Mouse (Mus musculus) CH12.LX (cell line): ENCODE data around the gene Car11. TPM values are rescaled to one million over a fixed set of nuclear protein-coding genes. Genes with fewer than 3 reads are reported as not detected.

Experiments used
- DNase-seq: peaks from one replicate; pipeline ENCODE4 v3.0.0-alpha.2; 2013; ENCODE audit errors: extremely low read depth
- H3K27ac ChIP-seq: 2 replicates; pipeline ENCODE4 v1.5.1; 2012; ENCODE audit warnings: low read depth, mild to moderate bottlenecking, control low read depth, moderate library complexity; ENCODE audit not compliant: insufficient read depth
- H3K27me3 ChIP-seq: replicated peaks from 2 replicates; pipeline ENCODE3; 2012; ENCODE audit warnings: inconsistent platforms
- H3K36me3 ChIP-seq, 2 experiments: replicated peaks in 1 of 2; 2 replicates each; pipeline versions ENCODE3 to v1.6.1; 2012; ENCODE audit warnings: inconsistent platforms in 1 of 2, low read length in 1 of 2, mild to moderate bottlenecking in 1 of 2, mixed read lengths in 1 of 2, moderate library complexity in 1 of 2; ENCODE audit not compliant: control insufficient read depth in 1 of 2, insufficient read depth in 1 of 2
- H3K4me1 ChIP-seq, 2 experiments: 2 replicates each; pipeline ENCODE4 v1.6.1; 2012; ENCODE audit warnings: inconsistent platforms in 1 of 2, moderate library complexity in 1 of 2; ENCODE audit not compliant: insufficient read depth in 2 of 2, control insufficient read depth in 1 of 2
- H3K4me2 ChIP-seq: 2 replicates; pipeline ENCODE4 v1.6.1; 2012; ENCODE audit warnings: low read depth, mild to moderate bottlenecking, control low read depth; ENCODE audit not compliant: poor library complexity, insufficient read depth, severe bottlenecking
- H3K4me3 ChIP-seq, 3 experiments: fragments of 150-350 bp in 1 of 3; sonication (generic) in 1 of 3; replicated peaks in 1 of 3; 2 replicates each; pipeline versions ENCODE3 to v1.5.1; 2011 to 2012; ENCODE audit warnings: low read depth in 2 of 3, low read length in 2 of 3, mild to moderate bottlenecking in 2 of 3, moderate library complexity in 2 of 3, control low read depth in 1 of 3, improper control_type of control experiment in 1 of 3, inconsistent platforms in 1 of 3, mixed read lengths in 1 of 3; ENCODE audit not compliant: poor library complexity in 1 of 3
- H3K79me2 ChIP-seq: replicated peaks from 2 replicates; pipeline ENCODE4 v1.6.1; 2012; ENCODE audit warnings: mild to moderate bottlenecking, moderate library complexity; ENCODE audit not compliant: control insufficient read depth, poor library complexity, insufficient read depth, severe bottlenecking; ENCODE audit errors: extremely low read depth
- H3K9ac ChIP-seq: 2 replicates; pipeline ENCODE4 v1.6.1; 2012; ENCODE audit warnings: low read depth, mild to moderate bottlenecking, control low read depth, moderate library complexity; ENCODE audit not compliant: insufficient read depth
- H3K9me3 ChIP-seq: replicated peaks from 2 replicates; pipeline ENCODE3; 2012; ENCODE audit warnings: low read length, inconsistent platforms, mixed read lengths
- BHLHE40 ChIP-seq: IDR thresholded peaks from 2 replicates; pipeline ENCODE4 v1.6.1; 2011; ENCODE audit warnings: mild to moderate bottlenecking, low read depth, low read length, improper control_type of control experiment
- CHD2 ChIP-seq: IDR thresholded peaks from 2 replicates; pipeline ENCODE4 v1.6.1; 2011; ENCODE audit warnings: low read length, improper control_type of control experiment
- JUND ChIP-seq: conservative IDR thresholded peaks from 2 replicates; pipeline ENCODE4 v1.6.1; 2011; ENCODE audit warnings: low read depth, low read length, improper control_type of control experiment
- MAZ ChIP-seq: IDR thresholded peaks from 2 replicates; pipeline ENCODE4 v1.6.1; 2012; ENCODE audit warnings: low read depth, mild to moderate bottlenecking, inconsistent platforms, low read length, improper control_type of control experiment, moderate library complexity
- MEF2A ChIP-seq: IDR thresholded peaks from 2 replicates; pipeline ENCODE4 v1.6.1; 2014; ENCODE audit warnings: low read depth, mild to moderate bottlenecking, inconsistent platforms, low read length, improper control_type of control experiment, borderline replicate concordance
- MYC ChIP-seq: IDR thresholded peaks from 2 replicates; pipeline ENCODE4 v1.6.1; 2011; ENCODE audit warnings: low read depth, mild to moderate bottlenecking, improper control_type of control experiment, low read length
- PAX5 ChIP-seq: IDR thresholded peaks from 2 replicates; pipeline ENCODE4 v1.6.1; 2012; ENCODE audit warnings: low read length, inconsistent platforms, mixed read lengths
- POLR2A ChIP-seq: IDR thresholded peaks from 2 replicates; pipeline ENCODE4 v1.6.1; 2011; ENCODE audit warnings: low read depth, mild to moderate bottlenecking, improper control_type of control experiment, low read length
- RCOR1 ChIP-seq: conservative IDR thresholded peaks from 2 replicates; pipeline ENCODE4 v1.6.1; 2012; ENCODE audit warnings: low read depth, mild to moderate bottlenecking, inconsistent platforms, low read length, improper control_type of control experiment
- SIN3A ChIP-seq: IDR thresholded peaks from 2 replicates; pipeline ENCODE4 v1.6.1; 2012; ENCODE audit warnings: low read length, improper control_type of control experiment, inconsistent platforms
- TCF12 ChIP-seq: IDR thresholded peaks from 2 replicates; pipeline ENCODE4 v1.6.1; 2014; ENCODE audit warnings: low read depth, mild to moderate bottlenecking, inconsistent platforms, low read length, improper control_type of control experiment
- USF1 ChIP-seq: IDR thresholded peaks from 2 replicates; pipeline ENCODE4 v1.6.1; 2014; ENCODE audit warnings: low read depth, mild to moderate bottlenecking, inconsistent platforms, low read length, improper control_type of control experiment
- USF2 ChIP-seq: conservative IDR thresholded peaks from 2 replicates; pipeline ENCODE4 v1.6.1; 2011; ENCODE audit warnings: low read depth, low read length, improper control_type of control experiment
- ZC3H11A ChIP-seq: IDR thresholded peaks from 2 replicates; pipeline ENCODE4 v1.6.1; 2012; ENCODE audit warnings: low read depth, mild to moderate bottlenecking, inconsistent platforms, low read length, improper control_type of control experiment
- ZKSCAN1 ChIP-seq: IDR thresholded peaks from 2 replicates; pipeline ENCODE4 v1.6.1; 2012; ENCODE audit warnings: low read depth, inconsistent platforms, low read length, improper control_type of control experiment, borderline replicate concordance
- ZMIZ1 ChIP-seq: IDR thresholded peaks from 2 replicates; pipeline ENCODE4 v1.6.1; 2012; ENCODE audit warnings: low read depth, mild to moderate bottlenecking, inconsistent platforms, low read length, improper control_type of control experiment
- ZNF384 ChIP-seq: IDR thresholded peaks from 2 replicates; pipeline ENCODE4 v1.6.1; 2012; ENCODE audit warnings: low read depth, low read length, improper control_type of control experiment, inconsistent platforms
- dilution Hi-C: fragments of 300-500 bp; cut with MboI; formaldehyde crosslinking; loops from 2 replicates; pipeline ENCODE4 v1.14.3; 2020; ENCODE audit warnings: low sequenced_read_pairs; ENCODE audit not compliant: extremely low pct_unique_long_range_greater_than_20kb, extremely low pct_ligation_motif_present
- in situ Hi-C: fragments of 300-500 bp; cut with MboI; formaldehyde crosslinking; loops from 3 replicates; pipeline ENCODE4 v1.14.3; 2019; ENCODE audit warnings: low sequenced_read_pairs, low pct_ligation_motif_present, low pct_unique_long_range_greater_than_20kb, mixed read lengths
- polyA plus RNA-seq: library from polyadenylated mRNA; unstranded; fragments of >175 nt; gene quantifications from 2 replicates; pipeline ENCODE4 v1.2.1, GENCODE M21; 2012; ENCODE audit warnings: low read depth; ENCODE audit not compliant: insufficient read length
- total RNA-seq, 2 experiments: library from RNA; depleted of rRNA; stranded (reverse); fragments of 300-350 nt in 1 of 2; fragments of >200 nt in 1 of 2; gene quantifications; 2 replicates each; pipeline ENCODE4 v1.2.3; 2012 to 2014

The Car11 gene
- total and polyA plus RNA-seq, 3 experiments, result not detected

DNA sequence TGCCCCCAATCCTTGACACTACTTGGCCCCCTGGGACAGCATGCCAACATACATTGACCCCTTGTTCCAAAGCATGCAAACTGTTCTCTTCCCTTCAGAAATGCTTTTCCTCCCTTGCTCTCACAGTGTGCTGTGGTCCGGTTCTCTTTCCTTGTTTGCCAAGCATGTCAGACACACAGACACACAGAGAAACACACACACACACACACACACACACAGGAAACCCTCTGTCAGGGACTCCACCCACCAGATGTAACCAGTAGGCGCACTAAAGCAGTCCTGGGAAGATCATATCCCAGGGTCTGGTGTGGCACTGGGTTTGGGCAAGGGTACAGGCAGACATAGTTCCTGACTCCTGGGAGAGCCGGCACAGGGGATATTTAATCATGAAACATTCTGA lies 12.8 kb upstream of the Car11 start:
- no peak overlapping the region for H3K4me2 ChIP-seq
- no peak overlapping the region for H3K27ac ChIP-seq
- H3K4me3 ChIP-seq, result no peak overlapping the region
- TF ChIP-seq ZMIZ1 (no peak), MAZ (no peak), USF1 (no peak), USF2 (no peak), RCOR1 (no peak), MEF2A (no peak), TCF12 (no peak), POLR2A (no peak), ZNF384 (no peak), ZKSCAN1 (no peak), SIN3A (no peak), JUND (no peak), PAX5 (no peak), BHLHE40 (no peak), CHD2 (no peak), MYC (no peak)
- TF ChIP-seq, all 38 proteins: peak for 0
- dilution Hi-C loops, result no loop called here
- Histone ChIP-seq H3K9me3 (no peaks in the 10 kb centered on the region), H3K4me1 (peaks cover 39 to 84% of the 10 kb centered on the region in 2 experiments), H3K27me3 (no peaks in the 10 kb centered on the region), H3K79me2 (no peaks in the 10 kb centered on the region), H3K9ac (no peak overlapping the region), H3K36me3 (no peaks in the 10 kb centered on the region)
- in situ Hi-C loops, result loop anchor here (10.0 kb wide), 1 partner anchor 222 kb away; the partner anchor contains the start of gene Bax
- no peak for DNase-seq

- no peaks in the 10 kb centered on the region for H3K27me3 ChIP-seq
- DNase-seq, result no peak
- no peaks in the 10 kb centered on the region for H3K9me3 ChIP-seq
- H3K9ac ChIP-seq, result no peak overlapping the region
- in situ Hi-C loops, result loop anchor here (10.0 kb wide), 1 partner anchor 224 kb away; the partner anchor contains the start of gene Bax
- H3K36me3 ChIP-seq, result no peaks in the 10 kb centered on the region
- no peaks in the 10 kb centered on the region for H3K79me2 ChIP-seq
- TF ChIP-seq BHLHE40 (0 out of 2 replicates have a peak, but pooled peaks have one; percentile 8), ZC3H11A (no peak)
- dilution Hi-C loops, result no loop called here
- no peak overlapping the region for H3K27ac ChIP-seq
- H3K4me3 ChIP-seq, result no peak overlapping the region
- H3K4me1 ChIP-seq, result peaks cover 24 to 68% of the 10 kb centered on the region in 2 experiments
- H3K4me2 ChIP-seq, result no peak overlapping the region
Measured at GRCm38 (mm10) chr7:45689099-45689498, 10.5 kb upstream of the Car11 start.
